Mouse (Mus musculus): Measurements from ENCODE around the gene Rpp25.

DNA sequence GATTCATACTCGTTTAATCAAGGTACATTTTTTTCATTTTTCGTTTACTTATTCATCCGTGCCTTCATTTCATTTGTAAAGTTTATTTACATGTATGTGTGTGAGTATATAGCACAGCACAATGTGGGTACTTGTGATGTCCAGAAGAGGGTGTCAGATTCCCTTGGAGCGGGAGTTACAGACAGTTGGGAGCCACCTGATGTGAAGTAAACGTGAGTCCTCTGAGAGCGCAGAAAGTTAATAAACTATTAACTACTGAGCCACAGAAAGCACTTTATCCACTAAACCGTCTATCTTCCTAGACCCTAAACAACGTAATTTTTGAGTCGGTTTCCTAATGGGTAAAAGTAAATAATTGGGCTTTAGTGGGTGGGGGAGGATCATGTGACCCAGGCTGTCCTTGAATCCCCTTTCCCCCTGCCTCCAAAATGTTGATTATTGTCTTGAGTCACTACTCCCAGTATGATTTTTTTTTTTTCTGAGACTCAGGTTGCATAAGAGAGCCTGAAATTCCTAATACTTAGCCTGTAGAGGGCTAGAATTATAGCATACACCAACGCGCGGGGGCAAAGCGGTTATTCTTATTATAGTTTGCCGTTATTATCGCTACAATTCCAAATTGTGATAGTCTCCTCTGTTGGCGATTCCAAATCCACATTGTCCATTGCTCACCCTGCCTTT is 16.7 kb downstream of the Rpp25 start:
- TF ChIP-seq CTCF (IDR thresholded peaks at IDR 0.05; ENCODE audit: low read depth) (peak; percentile 16; the same call in 1 of the 2 replicates), EP300 (IDR thresholded peaks at IDR 0.05; ENCODE audit: low read depth) (no peak)

All from heart, postnatal 0 days (tissue).